Mouse (Mus musculus): Measurements from ENCODE around the gene Btnl4. TPM values are rescaled to one million over a fixed set of nuclear protein-coding genes. Genes with fewer than 3 reads are reported as not detected.

Btnl4 gene
- polyA plus RNA-seq, 1 experiment: not detected

DNA sequence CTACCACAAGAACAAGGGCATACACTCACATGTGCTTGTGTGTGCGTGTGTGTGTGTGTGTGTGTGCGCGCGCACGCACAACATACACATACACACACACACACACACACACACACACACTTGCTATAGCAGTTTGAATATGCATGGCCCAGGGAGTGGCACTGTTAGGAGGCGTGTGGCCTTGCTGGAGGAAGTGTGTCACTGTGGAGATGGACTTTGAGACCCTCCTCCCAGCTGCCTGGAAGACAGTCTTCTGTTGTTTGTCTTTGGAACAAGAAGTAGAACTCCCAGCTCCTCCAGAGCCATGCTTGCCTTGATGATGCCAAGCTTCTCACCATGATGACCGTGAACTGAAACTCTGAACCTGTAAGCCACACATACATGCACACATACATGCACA, 35.1 kb downstream of the Btnl4 start:
- peaks cover 9% of the 10 kb centered on the region for H3K4me1 ChIP-seq (ENCODE audit: control insufficient read depth, insufficient read depth, low read length)
- TF ChIP-seq CTCF (IDR thresholded peaks at IDR 0.05; ENCODE audit: insufficient read depth, low read depth, low read length) (no peak), POLR2A (IDR thresholded peaks at IDR 0.05; ENCODE audit: insufficient read depth, low read depth, low read length) (no peak)
- WGBS: 92% methylated on average over 7 of the region's 7 CpGs
- H3K27ac ChIP-seq (ENCODE audit: insufficient read depth, low read depth, low read length): no peak overlapping the region
- no peak overlapping the region for H3K4me3 ChIP-seq (ENCODE audit: insufficient read depth, low read depth, low read length)

DNA sequence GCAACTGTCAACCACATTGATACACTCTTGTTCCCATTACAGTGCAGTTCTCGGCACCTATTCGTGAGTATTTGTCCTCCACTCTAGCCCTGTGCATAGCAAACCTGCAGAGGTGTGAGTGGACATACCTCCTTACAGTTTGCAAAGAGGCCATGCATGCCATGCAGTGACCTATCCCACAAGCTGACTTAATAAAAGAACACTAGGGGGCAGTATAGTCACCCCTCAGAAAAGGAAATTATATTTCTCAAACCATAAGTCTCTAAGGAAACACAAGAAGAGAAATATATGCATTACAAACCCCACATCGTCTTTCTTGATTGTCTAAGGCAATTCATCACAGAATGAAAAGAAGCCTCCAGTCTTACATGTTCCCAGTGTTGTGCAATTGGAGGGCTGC, 37.3 kb downstream of the Btnl4 start:
- Histone ChIP-seq H3K4me3 (ENCODE audit: insufficient read depth, low read depth, low read length) (no peak overlapping the region), H3K27ac (ENCODE audit: insufficient read depth, low read depth, low read length) (no peak overlapping the region), H3K4me1 (ENCODE audit: control insufficient read depth, insufficient read depth, low read length) (peaks cover 9% of the 10 kb centered on the region)
- TF ChIP-seq POLR2A (IDR thresholded peaks at IDR 0.05; ENCODE audit: insufficient read depth, low read depth, low read length): no peak
- TF ChIP-seq CTCF (IDR thresholded peaks at IDR 0.05; ENCODE audit: insufficient read depth, low read depth, low read length): no peak
- WGBS: 41% methylated on average over 3 of the region's 3 CpGs

- peaks cover 9% of the 10 kb centered on the region for H3K4me1 ChIP-seq (ENCODE audit: control insufficient read depth, insufficient read depth, low read length)
- 29% methylated on average over 1 of the region's 1 CpGs for WGBS
- no peak for TF ChIP-seq CTCF (IDR thresholded peaks at IDR 0.05; ENCODE audit: insufficient read depth, low read depth, low read length)
- TF ChIP-seq POLR2A (IDR thresholded peaks at IDR 0.05; ENCODE audit: insufficient read depth, low read depth, low read length): no peak
- no peak overlapping the region for H3K4me3 ChIP-seq (ENCODE audit: insufficient read depth, low read depth, low read length)
- H3K27ac ChIP-seq (ENCODE audit: insufficient read depth, low read depth, low read length): peak overlapping the region; percentile 75; the same call in 1 of the 2 replicates
These were observed 38.5 kb downstream of the Btnl4 start for GRCm38 (mm10) chr17:34438588-34438987.

GRCm38 (mm10) chr17:34437606-34438005, 39.5 kb downstream of the Btnl4 start:
- Histone ChIP-seq H3K4me1 (ENCODE audit: control insufficient read depth, insufficient read depth, low read length) (peaks cover 9% of the 10 kb centered on the region), H3K4me3 (ENCODE audit: insufficient read depth, low read depth, low read length) (no peak overlapping the region), H3K27ac (ENCODE audit: insufficient read depth, low read depth, low read length) (peak overlapping the region; percentile 75)
- TF ChIP-seq CTCF (IDR thresholded peaks at IDR 0.05; ENCODE audit: insufficient read depth, low read depth, low read length) (no peak), POLR2A (IDR thresholded peaks at IDR 0.05; ENCODE audit: insufficient read depth, low read depth, low read length) (no peak)
- WGBS: 45% methylated on average over 7 of the region's 7 CpGs

GRCm38 (mm10) chr17:34437120-34437519, 40.0 kb downstream of the Btnl4 start:
- TF ChIP-seq POLR2A (IDR thresholded peaks at IDR 0.05; ENCODE audit: insufficient read depth, low read depth, low read length): no peak
- no peak for TF ChIP-seq CTCF (IDR thresholded peaks at IDR 0.05; ENCODE audit: insufficient read depth, low read depth, low read length)
- H3K27ac ChIP-seq (ENCODE audit: insufficient read depth, low read depth, low read length): no peak overlapping the region
- peaks cover 9% of the 10 kb centered on the region for H3K4me1 ChIP-seq (ENCODE audit: control insufficient read depth, insufficient read depth, low read length)
- WGBS: 60% methylated on average over 4 of the region's 4 CpGs
- no peak overlapping the region for H3K4me3 ChIP-seq (ENCODE audit: insufficient read depth, low read depth, low read length)

DNA sequence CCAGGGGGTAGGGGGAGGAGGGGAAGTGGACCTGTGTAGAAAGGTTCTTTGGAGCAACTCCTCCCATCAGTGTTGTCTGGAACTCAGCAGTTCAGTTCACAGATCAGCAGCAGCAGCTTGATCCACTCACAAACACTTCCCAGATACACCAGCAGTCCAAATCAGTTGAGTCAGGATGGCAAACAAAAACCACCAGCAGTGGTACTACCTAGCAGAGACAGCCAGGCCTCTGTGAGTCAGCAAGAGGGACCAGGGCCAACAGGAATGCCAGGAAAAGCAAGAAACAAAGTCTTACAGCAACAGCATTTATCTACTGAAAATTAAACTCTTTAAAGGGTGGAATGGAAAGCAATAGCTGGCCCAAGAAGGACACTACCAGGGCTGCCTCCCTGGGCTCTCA, 49.5 kb downstream of the Btnl4 start:
- no peak overlapping the region for H3K4me3 ChIP-seq (ENCODE audit: insufficient read depth, low read depth, low read length)
- TF ChIP-seq POLR2A (IDR thresholded peaks at IDR 0.05; ENCODE audit: insufficient read depth, low read depth, low read length) (no peak), CTCF (IDR thresholded peaks at IDR 0.05; ENCODE audit: insufficient read depth, low read depth, low read length) (no peak)
- H3K27ac ChIP-seq (ENCODE audit: insufficient read depth, low read depth, low read length): no peak overlapping the region
- no peaks in the 10 kb centered on the region for H3K4me1 ChIP-seq (ENCODE audit: control insufficient read depth, insufficient read depth, low read length)

GRCm38 (mm10) chr17:34420014-34420413, 57.1 kb downstream of the Btnl4 start:
- no peak for TF ChIP-seq POLR2A (IDR thresholded peaks at IDR 0.05; ENCODE audit: insufficient read depth, low read depth, low read length)
- no peak for TF ChIP-seq CTCF (IDR thresholded peaks at IDR 0.05; ENCODE audit: insufficient read depth, low read depth, low read length)
- H3K4me1 ChIP-seq (ENCODE audit: control insufficient read depth, insufficient read depth, low read length): no peaks in the 10 kb centered on the region
- H3K27ac ChIP-seq (ENCODE audit: insufficient read depth, low read depth, low read length): no peak overlapping the region
- WGBS: 79% methylated on average over 7 of the region's 7 CpGs
- no peak overlapping the region for H3K4me3 ChIP-seq (ENCODE audit: insufficient read depth, low read depth, low read length)

Other genes starting within 250 kb of the Btnl4 start
- not detected in 2 replicates for gene H2-Ob, start 238.4 kb downstream of the Btnl4 start, polyA plus RNA-seq (2012; ENCODE audit: insufficient read depth, insufficient read length, low replicate concordance, missing spikeins)
- gene H2-Ab1, start 219.6 kb downstream of the Btnl4 start, polyA plus RNA-seq (2012; ENCODE audit: insufficient read depth, insufficient read length, low replicate concordance, missing spikeins): not detected in 2 replicates
- gene H2-Aa, start 189.5 kb downstream of the Btnl4 start, polyA plus RNA-seq (2012; ENCODE audit: insufficient read depth, insufficient read length, low replicate concordance, missing spikeins): 508 and 641 TPM in 2 replicates
- 452 TPM in 1 of 2 replicates, not detected in the other for gene H2-Eb1, start 171.5 kb downstream of the Btnl4 start, polyA plus RNA-seq (2012; ENCODE audit: insufficient read depth, insufficient read length, low replicate concordance, missing spikeins)
- not detected in 2 replicates for gene H2-Eb2, start 151.7 kb downstream of the Btnl4 start, polyA plus RNA-seq (2012; ENCODE audit: insufficient read depth, insufficient read length, low replicate concordance, missing spikeins)
- not detected in 2 replicates for gene Btnl2, start 122.5 kb downstream of the Btnl4 start, polyA plus RNA-seq (2012; ENCODE audit: insufficient read depth, insufficient read length, low replicate concordance, missing spikeins)
- not detected in 2 replicates for gene Btnl1, start 100.2 kb downstream of the Btnl4 start, polyA plus RNA-seq (2012; ENCODE audit: insufficient read depth, insufficient read length, low replicate concordance, missing spikeins)
- not detected in 2 replicates for gene BC051142, start 78.5 kb downstream of the Btnl4 start, polyA plus RNA-seq (2012; ENCODE audit: insufficient read depth, insufficient read length, low replicate concordance, missing spikeins)
- gene Btnl6, start 40.0 kb upstream of the Btnl4 start, polyA plus RNA-seq (2012; ENCODE audit: insufficient read depth, insufficient read length, low replicate concordance, missing spikeins): not detected in 2 replicates
- not detected in 2 replicates for gene Notch4, start 87.0 kb upstream of the Btnl4 start, polyA plus RNA-seq (2012; ENCODE audit: insufficient read depth, insufficient read length, low replicate concordance, missing spikeins)
- gene Gpsm3, start 112.5 kb upstream of the Btnl4 start, polyA plus RNA-seq (2012; ENCODE audit: insufficient read depth, insufficient read length, low replicate concordance, missing spikeins): not detected in 2 replicates
- gene Pbx2, start 113.9 kb upstream of the Btnl4 start, polyA plus RNA-seq (2012; ENCODE audit: insufficient read depth, insufficient read length, low replicate concordance, missing spikeins): not detected in 2 replicates
- gene Ager, start 120.5 kb upstream of the Btnl4 start, polyA plus RNA-seq (2012; ENCODE audit: insufficient read depth, insufficient read length, low replicate concordance, missing spikeins): not detected in 2 replicates
- not detected in 2 replicates for gene Rnf5, start 126.4 kb upstream of the Btnl4 start, polyA plus RNA-seq (2012; ENCODE audit: insufficient read depth, insufficient read length, low replicate concordance, missing spikeins)
- gene Agpat1, start 126.9 kb upstream of the Btnl4 start, polyA plus RNA-seq (2012; ENCODE audit: insufficient read depth, insufficient read length, low replicate concordance, missing spikeins): 342 TPM in 1 of 2 replicates, not detected in the other
- not detected in 2 replicates for gene Egfl8, start 138.7 kb upstream of the Btnl4 start, polyA plus RNA-seq (2012; ENCODE audit: insufficient read depth, insufficient read length, low replicate concordance, missing spikeins)
- not detected in 2 replicates for gene Ppt2, start 151.2 kb upstream of the Btnl4 start, polyA plus RNA-seq (2012; ENCODE audit: insufficient read depth, insufficient read length, low replicate concordance, missing spikeins)
- not detected in 2 replicates for gene Prrt1, start 152.2 kb upstream of the Btnl4 start, polyA plus RNA-seq (2012; ENCODE audit: insufficient read depth, insufficient read length, low replicate concordance, missing spikeins)
- not detected in 2 replicates for gene Fkbpl, start 167.4 kb upstream of the Btnl4 start, polyA plus RNA-seq (2012; ENCODE audit: insufficient read depth, insufficient read length, low replicate concordance, missing spikeins)
- gene Atf6b, start 169.8 kb upstream of the Btnl4 start, polyA plus RNA-seq (2012; ENCODE audit: insufficient read depth, insufficient read length, low replicate concordance, missing spikeins): not detected in 2 replicates
- gene Tnxb, start 193.2 kb upstream of the Btnl4 start, polyA plus RNA-seq (2012; ENCODE audit: insufficient read depth, insufficient read length, low replicate concordance, missing spikeins): not detected in 2 replicates